ENCODE assay signal across 14 mouse cellular contexts in genomic region chr3:92512325-92512724, GRCm38 (mm10). TPM values are rescaled to one million over a fixed set of nuclear protein-coding genes. Genes with fewer than 3 reads are reported as not detected.
A peak's percentile ranks its signal among the peaks of the same experiment; 100 is the strongest.
DNase-seq lines count a peak whose midpoint lies in the region; ATAC-seq and TF ChIP-seq lines count a peak whose summit lies in the region.
"Had no signal": no experiment of that assay in that cellular context is flagged by ENCODE, and none has a peak within 500 bp of the region (broad histone marks: within the 10 kb centered on the region; RNA-seq: fewer than 3 reads in every experiment).

No protein-coding gene starts in this region.

- DNase-seq in adrenal gland, adult 2 months = peak; percentile 14
- no peak for DNase-seq in adrenal gland, adult 18-20 months (ENCODE audit: low spot score in 2 of 2)
- DNase-seq in kidney, adult 9 months = peak; percentile 42
- peak; percentile 1 for DNase-seq in lung, postnatal 36 days
- no peak for DNase-seq in lung, postnatal 14 days
- DNase-seq in stomach, postnatal 0 days (ENCODE audit: low spot score) = no peak
- no peak for DNase-seq in forebrain, embryonic 11.5 days (ENCODE audit: low spot score)
- DNase-seq: heart, postnatal 36 days had no signal

- no peak overlapping the region for H3K4me3 ChIP-seq in kidney, embryonic 16.5 days (ENCODE audit: low read length)
- H3K4me3 ChIP-seq in stomach, postnatal 0 days (ENCODE audit: low read depth, low read length) = no peak overlapping the region
- H3K4me3 ChIP-seq in forebrain, embryonic 11.5 days (ENCODE audit: low read depth, low read length) = no peak overlapping the region
- H3K4me3 ChIP-seq: embryonic facial prominence, embryonic 13.5 days; liver, embryonic 15.5 days had no signal

- no peak for TF ChIP-seq EP300 in stomach, postnatal 0 days (optimal IDR thresholded peaks at IDR 0.05)

- ATAC-seq in kidney, embryonic 16.5 days (ENCODE audit: low FRiP score, low TSS enrichment) = no peak
- no peak for ATAC-seq in stomach, postnatal 0 days (ENCODE audit: low FRiP score, low TSS enrichment)
- no peak for ATAC-seq in forebrain, embryonic 11.5 days (replicated peaks; ENCODE audit: low FRiP score)
- ATAC-seq: midbrain, embryonic 16.5 days had no signal

- no peaks in the 10 kb centered on the region for H3K4me1 ChIP-seq in kidney, embryonic 16.5 days (ENCODE audit: insufficient read depth, low read length)
- H3K4me1 ChIP-seq in stomach, postnatal 0 days (replicated peaks; ENCODE audit: control insufficient read depth, insufficient read depth) = no peaks in the 10 kb centered on the region
- no peaks in the 10 kb centered on the region for H3K4me1 ChIP-seq in forebrain, embryonic 11.5 days (replicated peaks; ENCODE audit: control insufficient read depth, insufficient read depth, low read length)
- H3K4me1 ChIP-seq: embryonic facial prominence, embryonic 13.5 days; liver, embryonic 15.5 days had no signal

- no peak overlapping the region for H3K27ac ChIP-seq in kidney, embryonic 16.5 days (ENCODE audit: low read length)
- H3K27ac ChIP-seq in stomach, postnatal 0 days (replicated peaks) = no peak overlapping the region
- H3K27ac ChIP-seq in forebrain, embryonic 11.5 days (ENCODE audit: low read depth, low read length) = no peak overlapping the region
- H3K27ac ChIP-seq: embryonic facial prominence, embryonic 13.5 days; liver, embryonic 15.5 days had no signal

- H3K36me3 ChIP-seq in kidney, embryonic 16.5 days (ENCODE audit: insufficient read depth, low read length) = no peaks in the 10 kb centered on the region
- H3K36me3 ChIP-seq in stomach, postnatal 0 days (ENCODE audit: control insufficient read depth, insufficient read depth, low read length) = no peaks in the 10 kb centered on the region
- no peaks in the 10 kb centered on the region for H3K36me3 ChIP-seq in forebrain, embryonic 11.5 days (ENCODE audit: control insufficient read depth, insufficient read depth, low read length)
- H3K36me3 ChIP-seq: embryonic facial prominence, embryonic 13.5 days; liver, embryonic 15.5 days had no signal

- peak; percentile 66 for TF ChIP-seq CTCF in stomach, postnatal 0 days (IDR thresholded peaks at IDR 0.05; ENCODE audit: low read depth)

- no peak overlapping the region for H3K4me2 ChIP-seq in kidney, embryonic 16.5 days (replicated peaks; ENCODE audit: low read depth, low read length)
- H3K4me2 ChIP-seq in stomach, postnatal 0 days (replicated peaks; ENCODE audit: low read depth) = no peak overlapping the region
- no peak overlapping the region for H3K4me2 ChIP-seq in forebrain, embryonic 11.5 days (ENCODE audit: low read depth, low read length, severe bottlenecking)
- H3K4me2 ChIP-seq: embryonic facial prominence, embryonic 13.5 days; liver, embryonic 15.5 days had no signal

- H3K9me3 ChIP-seq in kidney, embryonic 16.5 days (ENCODE audit: low read length) = no peaks in the 10 kb centered on the region
- H3K9me3 ChIP-seq in stomach, postnatal 0 days (ENCODE audit: control insufficient read depth, low read length) = no peaks in the 10 kb centered on the region
- no peaks in the 10 kb centered on the region for H3K9me3 ChIP-seq in forebrain, embryonic 11.5 days (ENCODE audit: control insufficient read depth, low read length)
- H3K9me3 ChIP-seq: embryonic facial prominence, embryonic 13.5 days; liver, embryonic 15.5 days had no signal

- H3K27me3 ChIP-seq in kidney, embryonic 16.5 days (ENCODE audit: insufficient read depth, low read length) = no peaks in the 10 kb centered on the region
- H3K27me3 ChIP-seq in stomach, postnatal 0 days (ENCODE audit: control insufficient read depth, insufficient read depth, low read length) = no peaks in the 10 kb centered on the region
- H3K27me3 ChIP-seq in forebrain, embryonic 11.5 days (ENCODE audit: control insufficient read depth, insufficient read depth, low read length) = no peaks in the 10 kb centered on the region
- H3K27me3 ChIP-seq: embryonic facial prominence, embryonic 13.5 days; liver, embryonic 15.5 days had no signal

- H3K9ac ChIP-seq in kidney, embryonic 16.5 days (replicated peaks; ENCODE audit: low read length) = no peak overlapping the region
- H3K9ac ChIP-seq in stomach, postnatal 0 days (ENCODE audit: low read length) = no peak overlapping the region
- no peak overlapping the region for H3K9ac ChIP-seq in forebrain, embryonic 11.5 days (ENCODE audit: low read length)
- H3K9ac ChIP-seq: embryonic facial prominence, embryonic 13.5 days; liver, embryonic 15.5 days had no signal

RNA-seq across cellular contexts. Expression of gene Sprr4, which starts 12.0 kb away (rescaled TPM):
- total RNA-seq in adrenal gland, adult 2 months (2021) = not detected
- not detected in 2 replicates for polyA plus RNA-seq in adrenal gland, adult 2 months (2012; rRNA removed)
- total RNA-seq in adrenal gland, adult 18-20 months (2021) = not detected
- polyA plus RNA-seq in kidney, embryonic 16.5 days (2015; fragmentation: Nextera tagmentation; extraction: Ambion mirVana) = not detected in 2 replicates
- polyA plus RNA-seq in stomach, postnatal 0 days (2015; fragmentation: Nextera tagmentation; extraction: Ambion mirVana) = 1.3 and 1.5 TPM in 2 replicates
- not detected in 2 replicates for polyA plus RNA-seq in forebrain, embryonic 11.5 days (2014; fragmentation: Nextera tagmentation; extraction: Ambion mirVana)
- total RNA-seq: gastrocnemius, adult 8-10 months; heart, postnatal 36 days had no signal
- polyA plus RNA-seq: embryonic facial prominence, embryonic 13.5 days; liver, embryonic 15.5 days; midbrain, embryonic 16.5 days; urinary bladder, adult 2 months had no signal

RNA-seq across cellular contexts. Expression of gene 2310046K23Rik, which starts 22.0 kb away (rescaled TPM):
- total RNA-seq in adrenal gland, adult 2 months (2021) = not detected
- not detected in 2 replicates for polyA plus RNA-seq in adrenal gland, adult 2 months (2012; rRNA removed)
- total RNA-seq in adrenal gland, adult 18-20 months (2021) = not detected
- polyA plus RNA-seq in kidney, embryonic 16.5 days (2015; fragmentation: Nextera tagmentation; extraction: Ambion mirVana) = not detected in 2 replicates
- polyA plus RNA-seq in stomach, postnatal 0 days (2015; fragmentation: Nextera tagmentation; extraction: Ambion mirVana) = not detected in 2 replicates
- polyA plus RNA-seq in forebrain, embryonic 11.5 days (2014; fragmentation: Nextera tagmentation; extraction: Ambion mirVana) = not detected in 2 replicates
- total RNA-seq: gastrocnemius, adult 8-10 months; heart, postnatal 36 days had no signal
- polyA plus RNA-seq: embryonic facial prominence, embryonic 13.5 days; liver, embryonic 15.5 days; midbrain, embryonic 16.5 days; urinary bladder, adult 2 months had no signal

RNA-seq across cellular contexts. Expression of gene Sprr1a, which starts 26.6 kb away (rescaled TPM):
- under 1 TPM in 1 of 2 experiments, not detected in 1; 0.38 TPM for total RNA-seq in adrenal gland, adult 2 months (2021)
- polyA plus RNA-seq in adrenal gland, adult 2 months (2012; rRNA removed) = 0.21 and 0.56 TPM in 2 replicates
- total RNA-seq in adrenal gland, adult 18-20 months (2021) = not detected
- 45.9 TPM in 2 replicates for polyA plus RNA-seq in kidney, embryonic 16.5 days (2015; fragmentation: Nextera tagmentation; extraction: Ambion mirVana)
- 1,567 and 1,571 TPM in 2 replicates for polyA plus RNA-seq in stomach, postnatal 0 days (2015; fragmentation: Nextera tagmentation; extraction: Ambion mirVana)
- polyA plus RNA-seq in forebrain, embryonic 11.5 days (2014; fragmentation: Nextera tagmentation; extraction: Ambion mirVana) = not detected in 2 replicates
- total RNA-seq: gastrocnemius, adult 8-10 months; heart, postnatal 36 days had no signal

RNA-seq across cellular contexts. Expression of gene Sprr3, which starts 53.8 kb away (rescaled TPM):
- not detected for total RNA-seq in adrenal gland, adult 2 months (2021)
- 0.39 TPM in 1 of 2 replicates, not detected in the other for polyA plus RNA-seq in adrenal gland, adult 2 months (2012; rRNA removed)
- total RNA-seq in adrenal gland, adult 18-20 months (2021) = not detected
- not detected in 2 replicates for polyA plus RNA-seq in kidney, embryonic 16.5 days (2015; fragmentation: Nextera tagmentation; extraction: Ambion mirVana)
- 1,930 and 1,986 TPM in 2 replicates for polyA plus RNA-seq in stomach, postnatal 0 days (2015; fragmentation: Nextera tagmentation; extraction: Ambion mirVana)
- not detected in 2 replicates for polyA plus RNA-seq in forebrain, embryonic 11.5 days (2014; fragmentation: Nextera tagmentation; extraction: Ambion mirVana)
- total RNA-seq: gastrocnemius, adult 8-10 months; heart, postnatal 36 days had no signal
- polyA plus RNA-seq: embryonic facial prominence, embryonic 13.5 days; liver, embryonic 15.5 days; midbrain, embryonic 16.5 days had no signal

Comparison
In these comparisons a context has a peak if more than half of its experiments do, and no peak if none do; other contexts are left out.
1. DNase-seq: peak in adrenal gland, adult 2 months (single experiment), kidney, adult 9 months (single experiment) and lung, postnatal 36 days (single experiment); none in adrenal gland, adult 18-20 months (0 of 2), lung, postnatal 14 days (single experiment), stomach, postnatal 0 days (single experiment) and forebrain, embryonic 11.5 days (single experiment).
2. RNA of gene Sprr1a, which starts 26.6 kb away (polyA plus RNA-seq): 1,567 to 1,571 TPM in stomach, postnatal 0 days and 45.9 TPM in kidney, embryonic 16.5 days; 0.21 to 0.56 TPM in adrenal gland, adult 2 months and not detected in forebrain, embryonic 11.5 days; every median in the first group is over 10 times any median in the second.